Mouse (Mus musculus): ENCODE results near the gene Tmsb10.
A peak's percentile ranks its signal among the peaks of the same experiment; 100 is the strongest.

Gene Tmsb10

DNA sequence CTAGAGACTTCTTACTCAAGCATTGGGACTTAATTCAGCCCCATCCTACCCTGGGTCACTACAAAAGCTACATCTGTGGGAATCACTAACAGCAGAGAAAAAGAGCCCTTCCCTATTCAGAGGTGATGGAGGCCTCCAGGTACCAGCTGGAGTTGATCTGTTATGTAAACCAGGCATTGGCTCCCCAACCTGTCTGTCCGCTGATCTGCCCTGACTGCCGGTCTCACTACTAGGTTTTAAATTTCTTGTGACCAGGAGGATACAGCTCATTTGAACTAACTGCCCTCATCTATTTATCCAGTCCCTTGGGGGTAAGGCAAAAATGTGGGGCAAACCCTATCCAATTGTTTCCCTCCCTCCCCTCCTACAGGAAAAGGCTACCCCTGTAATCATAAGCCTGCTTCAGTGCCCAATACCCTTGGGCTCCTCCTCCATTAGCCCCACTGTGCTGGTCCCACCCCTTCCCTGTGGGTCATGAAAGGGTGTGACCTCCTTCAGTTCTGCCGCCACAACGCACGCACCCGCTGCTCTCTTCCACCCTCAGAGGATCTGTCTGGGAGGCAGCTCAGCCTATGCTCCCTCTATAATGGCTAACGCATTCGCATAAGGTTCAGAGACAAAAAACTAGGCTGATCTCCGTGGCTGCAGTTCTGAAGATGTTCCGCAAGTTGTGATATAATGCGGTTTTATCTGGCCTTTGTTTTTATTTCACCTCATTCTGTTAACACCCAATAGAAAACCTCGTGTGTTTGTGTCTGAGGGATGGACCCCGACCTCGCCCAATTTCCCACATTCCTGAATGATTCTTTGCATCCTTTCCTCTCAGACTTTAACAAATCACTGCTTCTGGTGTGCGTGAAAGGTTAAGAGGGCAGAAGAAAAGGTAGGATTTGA, 2.1 kb downstream of the Tmsb10 start:
- peak; percentile 77 for DNase-seq (ENCODE audit: low read depth, low spot score)

DNA sequence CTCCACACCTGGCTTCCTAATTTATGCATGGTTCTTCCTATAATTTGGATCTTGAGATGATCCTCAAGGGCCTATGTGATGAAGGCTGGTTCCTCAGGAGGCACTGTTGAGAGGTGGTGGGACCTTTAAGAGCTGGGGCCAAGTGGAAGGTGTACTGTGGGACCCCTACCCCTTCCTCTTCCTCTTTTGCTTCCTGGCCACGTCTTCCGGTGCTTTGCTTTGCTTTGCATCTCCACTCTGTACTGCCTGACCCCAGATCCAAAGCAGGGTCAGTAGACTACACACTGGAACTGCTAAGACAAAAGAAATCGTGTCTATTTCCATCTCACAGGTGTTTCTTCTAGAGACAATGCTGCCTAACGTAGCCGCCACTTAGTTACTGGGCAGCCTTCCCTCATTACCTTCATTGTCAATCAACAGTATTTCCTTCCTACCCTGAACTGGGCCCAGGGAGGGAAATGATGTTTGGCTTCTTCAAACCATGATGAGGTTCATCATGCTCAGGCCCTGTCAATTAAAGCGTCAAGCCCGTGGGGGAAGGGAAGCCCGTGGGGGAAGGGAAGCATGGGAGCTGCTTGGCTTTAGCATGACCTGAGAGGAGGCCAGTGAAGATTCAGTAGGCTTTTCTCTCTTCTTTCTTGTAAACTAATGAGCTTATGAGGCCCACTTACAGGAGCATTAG, 2.9 kb downstream of the Tmsb10 start:
- DNase-seq (ENCODE audit: low read depth, low spot score), result no peak

DNA sequence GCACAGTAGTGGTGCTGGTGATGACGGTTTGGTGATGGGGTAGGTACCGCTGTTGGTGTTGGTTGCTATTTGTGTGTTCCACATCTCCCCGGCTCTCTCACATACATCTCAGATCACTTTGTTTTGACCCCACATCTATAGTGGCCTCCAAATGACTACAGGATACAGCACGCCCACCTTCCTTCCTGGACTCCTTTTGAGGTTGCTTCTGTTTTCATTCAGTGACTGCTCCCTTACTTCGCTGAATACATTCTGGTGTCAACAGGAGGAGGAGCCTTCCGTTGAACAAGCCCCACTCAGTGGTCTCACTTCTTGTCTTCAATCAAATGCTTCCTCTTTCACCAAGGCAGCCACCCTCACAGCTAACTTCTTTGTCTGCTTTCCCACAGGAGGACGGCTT, 3.8 kb downstream of the Tmsb10 start:
- no peak for DNase-seq (ENCODE audit: low read depth, low spot score)

DNA sequence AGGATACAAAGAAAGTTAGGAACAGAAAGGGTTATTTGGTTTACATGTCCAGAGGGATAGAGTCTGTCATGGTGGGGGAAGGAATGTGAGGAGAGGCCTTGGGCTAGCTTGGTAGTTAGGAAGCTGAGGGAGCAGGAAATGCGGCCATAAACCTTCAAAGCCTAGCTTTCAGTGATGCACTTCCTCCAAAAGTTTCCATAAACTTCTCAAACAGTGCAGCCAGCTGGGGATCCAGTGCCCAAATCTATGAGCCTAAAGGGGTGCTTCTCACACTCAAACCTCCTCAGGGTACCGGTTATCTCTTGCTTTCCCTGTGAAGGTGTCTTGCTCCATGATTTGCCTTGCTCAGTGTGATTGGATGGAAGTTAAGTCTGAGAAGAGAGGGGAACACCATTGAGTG, 5.6 kb downstream of the Tmsb10 start:
- no peak for DNase-seq (ENCODE audit: low read depth, low spot score)

DNA sequence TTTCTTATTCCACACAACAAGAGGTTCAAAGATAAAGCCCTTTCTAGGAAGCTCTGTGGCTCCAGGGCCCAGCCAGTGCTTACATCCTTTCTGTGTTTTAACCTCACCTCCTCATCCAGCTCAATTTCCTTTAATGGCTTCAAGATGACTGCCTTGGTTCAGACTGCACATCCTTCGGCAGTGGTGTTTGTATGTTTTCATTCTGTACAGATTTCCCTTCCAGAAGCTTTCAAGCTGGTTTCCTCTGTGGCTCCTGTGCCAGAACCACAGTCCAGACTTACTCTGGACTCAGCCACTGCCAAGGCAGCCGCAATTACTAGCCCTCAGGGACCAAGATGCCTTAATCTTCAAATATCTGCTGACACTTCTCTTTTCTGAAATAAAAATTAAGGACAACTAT, 6.3 kb downstream of the Tmsb10 start:
- no peak for DNase-seq (ENCODE audit: low read depth, low spot score)

DNA sequence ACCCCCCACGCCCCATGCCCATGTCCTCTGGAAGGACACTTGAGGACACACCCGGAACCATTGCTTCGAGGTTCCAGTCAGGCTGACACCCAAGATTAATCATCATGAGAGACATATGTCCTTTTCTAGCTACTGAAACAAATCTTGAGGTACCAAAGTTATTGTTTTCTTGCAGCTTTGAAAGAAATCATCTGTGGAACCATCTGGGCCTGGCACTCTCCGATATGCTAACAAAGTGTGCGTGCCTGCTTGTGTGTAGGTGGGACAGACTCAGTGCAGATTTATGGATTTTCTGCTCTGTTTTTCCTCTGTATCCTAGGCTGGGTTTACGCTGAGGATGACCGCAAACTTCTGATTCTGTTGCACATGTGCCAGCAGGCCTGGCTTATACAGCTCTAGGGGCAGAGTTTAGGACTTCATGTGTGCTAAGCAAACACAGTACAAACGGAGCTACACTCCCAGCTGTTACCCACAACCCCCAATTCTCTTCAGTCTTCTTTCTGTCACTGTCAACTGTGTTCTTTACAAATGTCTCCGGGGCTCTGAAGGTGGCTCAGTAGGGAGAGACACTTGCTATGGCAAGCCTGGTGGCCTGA, 9.3 kb downstream of the Tmsb10 start:
- DNase-seq (ENCODE audit: low read depth, low spot score), result no peak

DNA sequence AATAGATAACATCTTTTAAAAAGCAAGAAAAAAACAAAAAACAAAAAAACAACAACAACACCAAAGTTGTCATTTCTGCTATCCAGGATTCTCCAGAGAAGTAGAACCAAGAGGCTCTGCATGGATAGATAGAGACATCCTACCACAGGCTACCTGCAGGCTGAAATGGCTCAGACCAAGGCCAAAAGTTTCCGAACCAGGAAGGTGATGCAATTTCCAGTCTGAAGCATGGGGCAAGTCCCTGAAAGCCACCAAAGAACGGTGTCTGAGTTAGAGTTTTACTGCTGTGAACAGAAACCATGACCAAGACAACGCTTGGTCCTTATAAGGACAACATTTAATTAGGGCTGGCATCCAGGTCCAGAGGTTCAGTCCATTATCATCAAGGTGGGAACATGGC, 10.2 kb downstream of the Tmsb10 start:
- no peak for DNase-seq (ENCODE audit: low read depth, low spot score)

DNA sequence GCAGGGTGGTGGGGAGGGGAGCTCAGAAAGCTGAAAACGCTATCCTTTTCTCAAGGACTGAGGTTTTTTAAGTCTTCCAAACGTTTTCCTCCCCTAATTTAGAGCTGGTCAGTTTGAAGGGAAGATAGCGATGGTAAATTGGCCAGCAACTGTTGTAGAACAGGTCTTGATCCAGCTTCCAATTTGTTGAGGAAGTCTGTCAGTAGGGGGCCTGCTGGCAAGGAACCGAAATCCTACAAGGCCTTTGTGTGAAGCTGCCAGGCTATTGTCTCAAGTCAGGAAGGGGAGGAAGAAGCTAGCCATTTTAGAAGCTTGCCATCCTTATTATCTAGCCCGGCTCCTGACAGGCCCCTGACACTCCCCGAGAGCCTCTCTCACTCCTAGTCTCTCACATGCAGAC, 10.6 kb downstream of the Tmsb10 start:
- DNase-seq (ENCODE audit: low read depth, low spot score), result no peak

DNA sequence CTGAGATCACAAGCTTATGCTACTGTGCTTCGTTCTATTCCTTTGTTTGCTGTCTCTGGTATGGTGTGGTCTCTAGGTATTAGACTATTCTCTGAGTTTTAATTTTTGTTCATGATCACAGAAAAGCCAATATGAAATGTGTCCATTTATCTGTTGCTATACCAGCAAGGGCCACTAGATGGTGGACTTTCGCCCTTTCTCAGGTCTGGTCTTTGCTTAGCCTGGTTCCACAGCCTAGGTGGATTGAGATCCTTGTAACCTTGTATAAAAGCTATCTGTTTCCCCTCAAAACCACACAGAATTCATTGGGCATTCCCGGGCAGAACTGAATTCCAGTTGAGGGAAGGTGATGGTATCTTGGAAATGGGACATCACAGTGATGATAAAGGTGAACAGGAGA, 18.1 kb downstream of the Tmsb10 start:
- DNase-seq (ENCODE audit: low read depth, low spot score), result no peak

DNA sequence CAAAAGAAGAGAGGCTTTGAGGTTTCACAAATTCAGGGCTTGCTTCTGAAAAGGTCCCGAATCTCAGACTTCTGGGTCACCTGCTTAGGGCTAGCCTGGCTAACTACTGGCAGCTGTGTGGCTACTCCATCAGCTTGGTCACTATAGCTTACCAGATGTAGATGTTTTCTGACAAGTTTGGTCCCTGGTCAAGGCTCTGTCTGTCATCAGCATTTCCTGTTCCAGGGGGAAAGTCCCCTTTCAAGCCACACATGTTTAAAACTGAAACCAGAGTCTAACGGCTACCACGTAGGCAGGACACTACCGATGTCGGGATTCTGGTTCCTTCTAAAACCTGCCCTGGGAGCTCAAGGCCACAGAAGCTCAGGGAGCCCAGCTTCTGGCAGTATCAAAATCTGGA, 20.7 kb downstream of the Tmsb10 start:
- DNase-seq (ENCODE audit: low read depth, low spot score), result no peak

DNA sequence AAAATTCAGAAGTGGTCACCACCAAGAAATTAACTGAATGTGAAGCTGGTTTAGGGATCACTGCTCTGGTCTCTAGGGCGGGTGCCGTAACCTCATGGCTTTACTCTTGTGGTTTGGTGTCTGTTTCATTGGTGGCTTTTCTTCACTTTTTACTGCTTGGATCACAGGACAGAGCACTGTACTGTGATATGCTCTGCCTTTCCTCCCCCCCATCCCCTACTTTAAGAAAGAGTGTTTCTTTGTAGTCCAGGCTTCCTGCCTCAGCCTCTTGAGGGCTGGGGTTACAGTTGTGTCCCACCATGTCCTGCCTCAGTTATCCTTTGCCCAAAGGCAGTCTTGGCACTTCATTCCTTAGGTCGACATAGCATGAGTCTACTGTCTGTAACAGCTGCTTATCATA, 21.1 kb downstream of the Tmsb10 start:
- no peak for DNase-seq (ENCODE audit: low read depth, low spot score)

DNA sequence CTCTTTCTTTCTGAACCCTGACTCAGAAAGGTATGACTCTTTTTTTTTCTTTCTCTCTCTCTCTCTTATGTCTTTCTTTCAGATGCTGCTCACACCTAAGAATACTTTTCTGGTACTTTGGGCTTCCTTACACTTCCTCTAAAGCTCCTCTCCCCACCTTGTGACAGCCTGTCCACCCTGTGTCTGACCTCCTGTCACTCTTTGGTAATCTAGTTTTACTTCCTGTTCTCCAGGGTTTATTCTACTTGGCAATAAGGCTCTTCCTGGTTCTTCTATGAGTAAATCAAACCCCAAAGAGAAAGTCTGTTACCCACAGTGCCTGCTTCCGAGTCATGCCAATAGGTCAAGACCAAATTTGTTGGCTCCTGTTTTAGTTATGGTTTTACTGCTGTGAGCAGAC, 25.6 kb downstream of the Tmsb10 start:
- no peak for DNase-seq (ENCODE audit: low read depth, low spot score)

DNA sequence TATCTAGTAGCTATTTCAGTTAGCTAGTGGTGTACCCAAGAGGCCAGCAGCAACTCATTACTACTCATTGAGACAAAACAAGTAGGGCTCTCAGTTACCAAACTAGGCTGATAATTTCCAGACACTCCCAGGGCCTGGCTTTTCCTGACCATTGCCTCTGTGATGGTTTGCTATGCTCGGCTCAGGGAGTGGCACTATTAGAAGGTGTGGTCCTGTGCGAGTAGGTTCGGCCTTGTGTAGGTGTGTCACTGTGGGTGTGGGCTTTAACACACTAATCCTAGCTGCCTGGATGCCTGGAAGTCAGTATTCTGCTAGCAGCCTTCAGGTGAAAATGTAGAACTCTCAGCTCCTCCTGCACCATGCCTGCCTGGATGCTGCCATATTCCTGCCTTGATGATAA, 27.0 kb downstream of the Tmsb10 start:
- no peak for DNase-seq (ENCODE audit: low read depth, low spot score)

DNA sequence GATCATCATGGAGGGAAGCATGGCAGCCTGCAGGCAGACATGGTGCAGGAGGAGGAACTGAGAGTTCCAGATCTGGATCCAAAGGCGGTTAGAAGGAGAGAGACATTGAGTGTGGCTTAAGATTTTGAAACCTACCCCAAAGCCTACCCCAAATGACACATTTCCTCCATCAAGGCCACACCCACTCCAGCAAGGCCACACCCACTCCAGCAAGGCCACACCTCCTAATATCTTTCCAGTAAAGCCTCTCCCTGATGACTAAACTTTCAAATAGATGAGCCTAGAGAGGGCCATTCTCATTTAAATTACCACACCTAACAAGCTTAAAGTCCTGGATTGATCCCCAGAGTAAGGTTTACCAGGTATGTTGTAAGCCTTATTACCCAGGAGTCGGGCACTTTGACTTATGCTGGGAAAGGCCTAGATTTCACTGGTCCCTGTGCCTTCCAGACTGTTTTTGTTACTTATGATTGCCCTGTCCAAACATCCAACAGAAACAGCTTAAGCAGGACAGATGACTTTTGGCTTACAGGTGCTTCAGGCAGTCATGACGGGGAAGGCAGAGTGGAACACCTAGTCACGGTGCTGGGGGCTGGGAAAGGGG, 28.7 kb downstream of the Tmsb10 start:
- DNase-seq (ENCODE audit: low read depth, low spot score), result no peak

DNA sequence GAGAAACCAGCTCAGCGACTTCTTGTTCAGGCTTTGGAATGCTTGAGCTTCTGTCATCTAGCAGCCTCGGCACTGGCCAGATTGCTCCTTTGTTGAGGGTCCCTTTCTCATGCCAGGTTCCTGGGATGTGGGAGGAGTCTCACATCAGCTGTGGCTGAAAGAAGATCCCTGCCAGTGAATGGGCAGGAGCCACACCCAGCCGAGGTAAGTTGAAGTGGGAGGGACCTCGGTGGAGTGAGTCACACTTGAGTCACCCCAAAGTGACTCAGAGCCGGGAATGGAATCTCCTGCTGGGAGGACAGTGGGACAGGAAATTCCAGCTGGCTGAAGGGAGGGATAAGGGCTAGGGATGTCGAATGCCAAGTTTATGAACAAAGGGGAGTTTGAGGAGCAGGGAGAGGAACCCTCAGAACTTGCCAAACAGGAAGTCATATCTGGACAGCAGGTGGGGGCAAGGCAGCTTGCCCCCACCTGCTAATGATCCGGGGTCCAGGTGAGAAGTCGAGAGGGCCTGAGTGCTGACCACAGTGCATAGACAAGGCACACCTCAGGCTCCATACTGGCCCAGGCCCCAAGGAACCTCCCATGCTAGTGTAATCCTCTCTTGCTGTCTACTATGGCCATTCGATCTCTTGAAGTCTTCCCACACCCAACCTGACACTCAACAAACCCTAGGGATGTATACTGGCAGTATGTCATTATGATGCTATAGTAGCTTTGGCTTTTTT, 31.6 kb downstream of the Tmsb10 start:
- peak; percentile 64 for DNase-seq (ENCODE audit: low read depth, low spot score)

DNA sequence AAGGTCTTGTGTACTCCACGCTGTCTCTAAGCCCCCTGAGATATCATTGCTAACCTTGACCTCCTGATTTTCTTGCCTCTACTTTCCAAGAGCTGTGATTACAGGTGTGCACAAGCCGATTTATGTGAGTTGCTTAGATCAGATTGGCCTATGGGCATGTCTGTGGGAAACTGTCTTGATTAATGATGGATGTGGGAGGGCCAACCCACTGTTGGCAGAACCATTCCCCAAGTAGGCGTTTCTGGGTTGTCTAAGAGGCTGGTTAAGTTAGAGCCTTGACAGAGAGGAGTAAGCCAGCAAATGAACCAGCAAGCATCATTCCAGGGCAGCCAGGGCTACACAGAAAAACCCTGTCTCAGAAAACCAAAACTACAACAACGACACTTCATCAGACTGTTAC, 32.5 kb downstream of the Tmsb10 start:
- DNase-seq (ENCODE audit: low read depth, low spot score), result no peak

DNA sequence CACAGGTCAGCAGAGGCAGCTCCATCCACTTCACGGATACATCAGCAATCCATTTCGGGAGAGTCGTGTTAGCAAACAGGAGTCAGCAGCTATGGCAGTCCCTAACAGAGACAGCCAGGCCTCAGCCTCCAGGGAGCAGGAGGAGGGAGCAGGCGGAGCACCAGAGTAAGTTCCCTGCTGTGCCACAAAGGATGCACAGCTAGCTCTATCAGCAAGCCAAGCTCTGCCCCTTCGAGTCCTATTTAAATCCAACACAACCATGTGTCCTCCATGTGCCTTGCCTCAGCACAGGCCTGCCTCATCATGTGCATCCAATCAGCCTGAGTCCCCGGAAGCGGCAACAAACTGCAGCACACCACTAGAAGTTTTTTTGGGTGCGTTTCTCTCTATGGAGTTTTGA, 35.2 kb downstream of the Tmsb10 start:
- DNase-seq (ENCODE audit: low read depth, low spot score), result no peak

DNA sequence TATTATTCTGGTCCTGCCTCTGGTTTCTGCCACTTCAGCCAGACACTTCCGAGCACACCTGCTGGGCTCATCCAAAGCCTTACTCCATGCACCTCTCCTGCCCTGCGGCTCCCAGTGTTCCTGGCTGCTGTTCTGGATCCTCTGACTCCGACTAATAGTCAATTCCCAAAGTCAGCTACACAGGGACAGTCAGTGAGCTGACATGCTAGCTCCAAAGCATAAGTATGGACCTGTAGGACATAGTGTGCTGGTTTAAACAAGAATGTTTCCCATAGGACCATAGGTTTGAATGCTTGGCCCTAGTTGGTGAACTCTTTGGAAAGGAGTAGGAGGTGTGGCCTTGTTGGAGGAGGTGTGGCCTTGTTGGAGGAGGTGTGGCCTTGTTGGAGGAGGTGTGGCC, 37.5 kb downstream of the Tmsb10 start:
- DNase-seq (ENCODE audit: low read depth, low spot score), result no peak

DNA sequence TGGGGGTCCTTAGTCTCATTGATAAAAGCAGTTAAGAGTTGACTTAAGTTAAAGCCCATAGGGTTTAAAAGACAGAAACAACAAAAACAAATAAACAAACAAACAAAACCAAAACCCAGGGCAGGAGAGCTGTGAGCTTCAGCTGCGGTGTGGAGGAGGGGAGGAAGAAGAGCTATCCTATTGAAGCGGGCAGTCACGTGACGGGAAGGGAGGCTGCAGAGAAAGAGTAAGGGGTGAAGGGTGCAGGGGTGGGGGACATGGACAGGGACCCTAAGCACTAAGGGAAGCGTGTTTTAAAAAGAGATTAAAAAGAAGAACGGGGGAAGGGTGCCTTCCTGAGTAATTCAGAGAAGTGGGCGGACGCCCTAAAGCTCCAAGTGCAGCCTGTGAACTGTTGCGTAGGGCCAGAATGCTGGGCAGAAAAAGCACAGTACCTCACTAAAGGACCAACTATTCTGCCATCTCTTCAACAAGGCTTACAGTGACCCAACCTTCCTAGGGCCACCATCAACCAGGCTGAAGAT, 40.0 kb downstream of the Tmsb10 start:
- DNase-seq (ENCODE audit: low read depth, low spot score), result no peak

DNA sequence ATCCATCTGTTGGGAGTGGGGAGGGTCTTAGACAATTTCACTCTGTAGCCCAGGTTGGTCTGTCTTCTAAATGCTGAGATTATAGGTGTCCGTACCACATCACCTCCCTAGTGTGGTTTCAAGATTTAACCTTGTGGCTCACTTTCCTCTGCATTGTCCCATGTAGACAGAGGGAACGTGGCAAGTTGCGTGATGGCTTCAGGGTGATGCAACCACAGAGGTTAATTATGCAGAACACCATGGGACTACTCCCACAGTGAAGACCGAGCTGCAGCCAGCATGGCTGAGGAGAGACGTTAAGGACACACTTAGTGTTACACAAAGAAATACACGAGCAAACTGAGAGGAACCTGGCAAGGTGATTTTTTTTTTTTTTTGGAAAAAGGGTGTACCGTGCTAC, 42.2 kb downstream of the Tmsb10 start:
- DNase-seq (ENCODE audit: low read depth, low spot score), result no peak

DNA sequence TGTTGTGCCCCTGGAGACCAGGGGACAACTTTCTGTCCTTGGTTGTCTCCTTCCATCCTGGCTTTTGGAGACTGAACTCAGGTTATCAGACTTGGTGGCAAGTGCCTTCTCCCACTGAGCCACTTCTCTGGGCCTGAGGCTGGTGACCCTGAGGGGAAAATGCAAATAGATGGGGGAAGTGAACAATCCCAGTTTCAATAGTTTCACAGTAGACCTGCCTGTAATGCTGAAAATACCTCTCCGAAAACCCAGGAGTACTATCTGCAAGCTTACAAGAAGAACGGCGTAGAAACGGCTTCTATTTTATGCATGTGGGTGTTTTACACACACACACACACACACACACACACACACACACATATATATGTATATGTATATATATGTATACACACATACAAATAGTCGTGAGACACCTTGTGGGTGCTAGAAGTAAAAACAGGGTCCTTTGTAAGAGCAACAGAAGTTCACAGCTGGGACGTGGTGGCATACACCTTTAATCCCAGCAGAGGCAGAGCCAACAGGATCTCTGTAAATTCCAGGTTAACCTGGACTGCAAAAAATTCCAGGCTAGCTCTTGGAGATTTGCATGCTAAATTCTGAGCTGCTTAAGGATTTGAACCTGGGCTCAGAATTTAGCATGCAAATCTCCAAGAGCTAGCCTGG, 44.3 kb downstream of the Tmsb10 start:
- no peak for DNase-seq (ENCODE audit: low read depth, low spot score)

All from WW6 (cell line).